Comparison of ENCODE assay signal across 16 mouse cellular contexts in genomic region chr1:37688351-37688750, GRCm38 (mm10). TPM values are rescaled to one million over a fixed set of nuclear protein-coding genes. Genes with fewer than 3 reads are reported as not detected.
DNase-seq lines count a peak whose midpoint lies in the region; TF ChIP-seq lines count a peak whose summit lies in the region.
"Had no signal": no experiment of that assay in that cellular context is flagged by ENCODE, and none has a peak within 500 bp of the region (broad histone marks: within the 10 kb centered on the region; RNA-seq: fewer than 3 reads in every experiment).

No protein-coding gene starts in this region.

- no peaks in the 10 kb centered on the region for H3K27me3 ChIP-seq in heart, embryonic 10.5 days (ENCODE audit: insufficient read depth, poor library complexity, severe bottlenecking)
- H3K27me3 ChIP-seq in testis, adult 2 months (ENCODE audit: control insufficient read depth, insufficient read depth, low read length) = no peaks in the 10 kb centered on the region
- H3K27me3 ChIP-seq: hindbrain, embryonic 15.5 days; limb, embryonic 15.5 days had no signal

- no peak for TF ChIP-seq POLR2A in testis, adult 2 months (IDR thresholded peaks at IDR 0.05; ENCODE audit: control insufficient read depth, low read depth, low read length)

- no peak for DNase-seq in heart, embryonic 10.5 days (ENCODE audit: low spot score)
- no peak for DNase-seq in heart, postnatal 4 days
- no peak for DNase-seq in left cerebral cortex, adult 2 months (ENCODE audit: extremely low spot score in 1 of 2, low spot score in 2 of 2)
- no peak for DNase-seq in left cerebral cortex, adult 9 months (ENCODE audit: low spot score in 2 of 2)
- DNase-seq in testis, postnatal 10 days (ENCODE audit: low spot score) = no peak
- DNase-seq in retina, postnatal 1 day = no peak
- DNase-seq: cerebellum, postnatal 10 days; gastrocnemius, postnatal 10 days; heart, postnatal 10 days; kidney, adult 9 months; liver, postnatal 0 days; thymus, postnatal 25 days had no signal

- peak overlapping the region; percentile 31; the same call in 1 of the 2 replicates for H3K27ac ChIP-seq in heart, embryonic 10.5 days
- H3K27ac ChIP-seq in left cerebral cortex, adult 2 months = peak overlapping the region; percentile 45
- H3K27ac ChIP-seq in testis, adult 2 months (ENCODE audit: control insufficient read depth, insufficient read depth, low read depth, low read length) = no peak overlapping the region
- H3K27ac ChIP-seq: hindbrain, embryonic 15.5 days; limb, embryonic 15.5 days had no signal

- intact Hi-C loops in left cerebral cortex, adult 2 months (cut with DNase I) = no loop called here

- no peaks in the 10 kb centered on the region for H3K36me3 ChIP-seq in heart, embryonic 10.5 days
- no peaks in the 10 kb centered on the region for H3K36me3 ChIP-seq in testis, adult 2 months (ENCODE audit: control insufficient read depth, insufficient read depth, low read length)
- H3K36me3 ChIP-seq: hindbrain, embryonic 15.5 days; limb, embryonic 15.5 days had no signal

- no peak for TF ChIP-seq CTCF in left cerebral cortex, adult 2 months (IDR thresholded peaks at IDR 0.05)
- no peak for TF ChIP-seq CTCF in testis, adult 2 months (IDR thresholded peaks at IDR 0.05; ENCODE audit: control insufficient read depth, insufficient read depth, insufficient replicate concordance, low read depth, low read length)

- 53% methylated on average over 8 of the region's 8 CpGs for WGBS in heart, embryonic 10.5 days

- peaks cover 18% of the 10 kb centered on the region for H3K4me1 ChIP-seq in heart, embryonic 10.5 days
- H3K4me1 ChIP-seq in testis, adult 2 months (ENCODE audit: control insufficient read depth, insufficient read depth, low read length) = peaks cover 5% of the 10 kb centered on the region
- H3K4me1 ChIP-seq: hindbrain, embryonic 15.5 days had no signal

- no peak overlapping the region for H3K4me3 ChIP-seq in heart, embryonic 10.5 days
- no peak overlapping the region for H3K4me3 ChIP-seq in left cerebral cortex, adult 2 months
- H3K4me3 ChIP-seq in testis, adult 2 months (ENCODE audit: control insufficient read depth, low read depth, low read length) = peak overlapping the region; percentile 82
- H3K4me3 ChIP-seq: erythroblast, embryonic 14.5 days; hindbrain, embryonic 15.5 days; limb, embryonic 15.5 days had no signal

- H3K9me3 ChIP-seq in heart, embryonic 10.5 days = no peaks in the 10 kb centered on the region
- H3K9me3 ChIP-seq: hindbrain, embryonic 15.5 days; limb, embryonic 15.5 days had no signal

RNA-seq across cellular contexts. Expression of gene 2010300C02Rik, which starts 31.5 kb away (rescaled TPM):
- 2.5 and 3.4 TPM in 2 replicates for polyA plus RNA-seq in heart, embryonic 10.5 days (2016; fragmentation: Nextera tagmentation; extraction: Ambion mirVana)
- total RNA-seq in heart, postnatal 4 days (2021) = 1 to 10 TPM; 1.7 to 1.9 TPM
- total RNA-seq in left cerebral cortex, adult 2 months (2021) = 100 to 1,000 TPM; 282 to 283 TPM
- polyA plus RNA-seq in testis, adult 2 months (2012; rRNA removed) = 2.2 and 3.3 TPM in 2 replicates

Comparison
In these comparisons a context has a peak if more than half of its experiments do, and no peak if none do; other contexts are left out.
1. RNA of gene 2010300C02Rik, which starts 31.5 kb away (total RNA-seq): 282 to 283 TPM in left cerebral cortex, adult 2 months; 1.7 to 1.9 TPM in heart, postnatal 4 days; every median in the first group is over 10 times any median in the second.